Mouse (Mus musculus): ENCODE data around the gene Igf2bp1.

DNA sequence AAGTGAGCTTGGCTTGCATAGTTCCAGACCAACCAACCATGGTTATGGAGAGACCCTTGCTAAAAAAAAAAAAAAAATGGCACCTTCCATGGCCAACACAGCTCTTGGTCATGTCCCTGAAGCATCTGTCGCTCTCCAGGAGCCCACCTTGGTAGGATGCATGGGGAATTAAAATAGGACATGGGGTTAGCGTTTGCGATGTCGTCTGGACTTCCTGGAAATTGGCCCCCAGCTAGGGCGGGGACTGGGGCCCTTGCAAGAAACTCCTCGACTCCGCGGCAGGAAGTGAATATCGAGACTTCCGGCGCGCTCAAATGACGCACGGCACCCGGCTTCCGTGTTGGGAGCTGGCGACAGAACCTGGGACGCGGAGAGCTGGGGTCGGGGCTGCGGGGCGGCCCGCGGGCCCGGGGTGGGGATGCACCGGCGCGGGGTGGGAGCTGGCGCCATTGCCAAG lies 28.9 kb upstream of the Igf2bp1 start, which contains the start of gene Snf8:
- no peak for TF ChIP-seq CTCF (IDR thresholded peaks at IDR 0.05; ENCODE audit: low read depth)
- TF ChIP-seq EP300 (optimal IDR thresholded peaks at IDR 0.05) = no peak
